Comparison of ENCODE assay signal across 35 mouse cellular contexts in genomic region chr11:118096736-118097135, GRCm38 (mm10). TPM values are rescaled to one million over a fixed set of nuclear protein-coding genes. Genes with fewer than 3 reads are reported as not detected.
"Had no signal": no experiment of that assay in that cellular context is flagged by ENCODE, and none has a peak within 500 bp of the region (broad histone marks: within the 10 kb centered on the region; RNA-seq: fewer than 3 reads in every experiment).

No protein-coding gene starts in this region.

- H3K4me1 ChIP-seq: hindbrain, embryonic 12.5 days; hindbrain, embryonic 13.5 days; hindbrain, embryonic 15.5 days; intestine, embryonic 15.5 days had no signal

- ATAC-seq: hindbrain, embryonic 16.5 days; hindbrain, postnatal 0 days; inflammation-experienced regulatory T-cells, adult 6 months; intestine, embryonic 15.5 days; intestine, embryonic 16.5 days; intestine, postnatal 0 days had no signal

- H3K36me3 ChIP-seq: heart, embryonic 10.5 days; heart, embryonic 12.5 days; heart, embryonic 13.5 days; heart, embryonic 15.5 days; hindbrain, embryonic 10.5 days; hindbrain, embryonic 12.5 days; hindbrain, embryonic 13.5 days; hindbrain, embryonic 15.5 days; intestine, embryonic 15.5 days; kidney, embryonic 15.5 days had no signal

- H3K9me3 ChIP-seq: heart, embryonic 10.5 days; heart, embryonic 12.5 days; heart, embryonic 13.5 days; heart, embryonic 15.5 days; hindbrain, embryonic 10.5 days; hindbrain, embryonic 12.5 days; hindbrain, embryonic 13.5 days; hindbrain, embryonic 15.5 days; intestine, embryonic 15.5 days; kidney, embryonic 15.5 days had no signal

- DNase-seq: heart, postnatal 10 days; heart, postnatal 14 days; heart, postnatal 36 days; heart, postnatal 4 days; kidney, adult 11 months; kidney, adult 18-20 months; kidney, adult 2 months; kidney, adult 8-10 months; kidney, adult 9 months; kidney, postnatal 10 days; kidney, postnatal 14 days; kidney, postnatal 25 days; kidney, postnatal 36 days; kidney, postnatal 4 days; layer of hippocampus, adult 9-11 months; layer of hippocampus, postnatal 36 days had no signal

- H3K27me3 ChIP-seq: heart, embryonic 15.5 days; hindbrain, embryonic 12.5 days; hindbrain, embryonic 13.5 days; hindbrain, embryonic 15.5 days; intestine, embryonic 15.5 days; kidney, embryonic 15.5 days had no signal

- H3K4me3 ChIP-seq: heart, embryonic 10.5 days; heart, embryonic 12.5 days; heart, embryonic 13.5 days; heart, embryonic 15.5 days; hindbrain, embryonic 10.5 days; hindbrain, embryonic 12.5 days; hindbrain, embryonic 13.5 days; hindbrain, embryonic 15.5 days; intestine, embryonic 15.5 days; kidney, embryonic 15.5 days; layer of hippocampus, adult 2 months had no signal

- H3K4me2 ChIP-seq: heart, embryonic 11.5 days; heart, embryonic 12.5 days; heart, embryonic 13.5 days; heart, embryonic 15.5 days; hindbrain, embryonic 12.5 days; hindbrain, embryonic 13.5 days; hindbrain, embryonic 14.5 days; hindbrain, embryonic 15.5 days; intestine, embryonic 15.5 days; kidney, embryonic 15.5 days had no signal

- H3K27ac ChIP-seq: heart, embryonic 10.5 days; heart, embryonic 13.5 days; heart, embryonic 15.5 days; hindbrain, embryonic 10.5 days; hindbrain, embryonic 12.5 days; hindbrain, embryonic 13.5 days; hindbrain, embryonic 14.5 days; hindbrain, embryonic 15.5 days; hindbrain, postnatal 0 days; intestine, embryonic 15.5 days; kidney, embryonic 15.5 days; kidney, postnatal 0 days; layer of hippocampus, adult 2 months had no signal

- H3K9ac ChIP-seq: heart, embryonic 12.5 days; heart, embryonic 13.5 days; heart, embryonic 15.5 days; hindbrain, embryonic 12.5 days; hindbrain, embryonic 13.5 days; hindbrain, embryonic 14.5 days; hindbrain, embryonic 15.5 days; intestine, embryonic 15.5 days; kidney, embryonic 15.5 days had no signal

RNA-seq across cellular contexts. Expression of gene Dnah17, which starts 33.7 kb away (rescaled TPM):
- total RNA-seq: hindbrain, postnatal 0 days had no signal
